8 mouse cellular contexts compared by ENCODE assay signal in genomic region chr3:86998433-86999414, GRCm38 (mm10). TPM values are rescaled to one million over a fixed set of nuclear protein-coding genes. Genes with fewer than 3 reads are reported as not detected.
DNase-seq lines count a peak whose midpoint lies in the region; ATAC-seq and TF ChIP-seq lines count a peak whose summit lies in the region.
"Not testable (repeated sequence)": the region's sequence is repeated elsewhere in the genome, so short reads cannot be mapped to it uniquely, and the experiment has no call there.

No protein-coding gene starts in this region.

- not testable (repeated sequence) for H3K36me3 ChIP-seq in intestine, postnatal 0 days (ENCODE audit: control insufficient read depth, insufficient read depth); limb, embryonic 10.5 days; midbrain, embryonic 11.5 days (ENCODE audit: control insufficient read depth, insufficient read depth, low read length)

- DNase-seq in adrenal gland, adult 8-10 months: peak; percentile 73
- DNase-seq in embryo, embryonic 9.5 days (ENCODE audit: extremely low spot score): peak; percentile 83
- DNase-seq in heart, adult 11 months: peak; percentile 97
- DNase-seq in limb, embryonic 10.5 days (ENCODE audit: low spot score): peak; percentile 79
- peak; percentile 98 for DNase-seq in midbrain, embryonic 11.5 days (ENCODE audit: low spot score, missing footprints)
- DNase-seq in right cerebral cortex, postnatal 4 days: peak; percentile 70
- DNase-seq in yolk sac, embryonic 10.5 days (ENCODE audit: low spot score): peak; percentile 85

- peak overlapping the region; percentile 86 for H3K4me2 ChIP-seq in intestine, postnatal 0 days (replicated peaks; ENCODE audit: low read depth)
- H3K4me2 ChIP-seq in midbrain, embryonic 11.5 days: peak overlapping the region; percentile 67

- H3K4me3 ChIP-seq in intestine, postnatal 0 days (ENCODE audit: low read depth, low read length): peak overlapping the region; percentile 46
- peak overlapping the region; percentile 57 for H3K4me3 ChIP-seq in limb, embryonic 10.5 days
- peak overlapping the region; percentile 58 for H3K4me3 ChIP-seq in midbrain, embryonic 11.5 days (ENCODE audit: low read depth, low read length)

- 4% methylated on average over 23 of the region's 24 CpGs for WGBS in intestine, postnatal 0 days
- 6% methylated on average over 24 of the region's 24 CpGs for WGBS in limb, embryonic 10.5 days
- WGBS in midbrain, embryonic 11.5 days: 3% methylated on average over 23 of the region's 24 CpGs

- peak; percentile 75 for ATAC-seq in intestine, postnatal 0 days
- peak; percentile 98 for ATAC-seq in midbrain, embryonic 11.5 days (ENCODE audit: low FRiP score)

- not testable (repeated sequence) for H3K9me3 ChIP-seq in intestine, postnatal 0 days (ENCODE audit: control insufficient read depth); limb, embryonic 10.5 days (replicated peaks); midbrain, embryonic 11.5 days (ENCODE audit: control insufficient read depth, low read length)

- H3K27me3 ChIP-seq in intestine, postnatal 0 days (replicated peaks; ENCODE audit: control insufficient read depth, insufficient read depth, low read length); limb, embryonic 10.5 days (ENCODE audit: low read depth, poor library complexity, severe bottlenecking); midbrain, embryonic 11.5 days (ENCODE audit: control insufficient read depth, insufficient read depth, low read length): not testable (repeated sequence)

- H3K9ac ChIP-seq in intestine, postnatal 0 days (ENCODE audit: low read depth, low read length): peak overlapping the region; percentile 63
- peak overlapping the region; percentile 88 for H3K9ac ChIP-seq in midbrain, embryonic 11.5 days (ENCODE audit: low read length)

- peak overlapping the region; percentile 47 for H3K27ac ChIP-seq in intestine, postnatal 0 days (ENCODE audit: low read depth, low read length)
- H3K27ac ChIP-seq in limb, embryonic 10.5 days: peak overlapping the region; percentile 90
- peak overlapping the region; percentile 44 for H3K27ac ChIP-seq in midbrain, embryonic 11.5 days (ENCODE audit: low read depth, low read length)

- not testable (repeated sequence) for TF ChIP-seq CTCF in intestine, postnatal 0 days (IDR thresholded peaks at IDR 0.05; ENCODE audit: low read depth)

- H3K4me1 ChIP-seq in intestine, postnatal 0 days (replicated peaks; ENCODE audit: control insufficient read depth, insufficient read depth, low read length); midbrain, embryonic 11.5 days (ENCODE audit: control insufficient read depth, insufficient read depth, low read length): not testable (repeated sequence)
- 0 out of 2 replicates have a peak, but pooled peaks cover 11% of the 10 kb centered on the region for H3K4me1 ChIP-seq in limb, embryonic 10.5 days

RNA-seq across cellular contexts. Expression of gene Cd1d1, which starts 0.5 kb away (rescaled TPM):
- total RNA-seq in adrenal gland, adult 8-10 months (2022): 100 to 1,000 TPM in 2 of 4 experiments, 10 to 100 TPM in 2; 30.0 to 343 (median 174) TPM
- polyA plus RNA-seq in intestine, postnatal 0 days (2015; fragmentation: Nextera tagmentation; extraction: Ambion mirVana): 5.2 and 8.6 TPM in 2 replicates
- polyA plus RNA-seq in limb, embryonic 10.5 days (2016; fragmentation: Nextera tagmentation; extraction: Ambion mirVana): 15.7 and 24.9 TPM in 2 replicates
- polyA plus RNA-seq in midbrain, embryonic 11.5 days (2014; fragmentation: Nextera tagmentation; extraction: Ambion mirVana): 28.0 and 28.8 TPM in 2 replicates

Comparison
In these comparisons a context has a peak if more than half of its experiments do, and no peak if none do; other contexts are left out.
1. Peak in every context shown above with its lines: DNase-seq, ATAC-seq, H3K4me3 ChIP-seq and H3K27ac ChIP-seq.